Mouse (Mus musculus) cerebellum, adult 2 months (tissue): ENCODE results near the gene Atp5h. TPM values are rescaled to one million over a fixed set of nuclear protein-coding genes. Genes with fewer than 3 reads are reported as not detected.
A peak's percentile ranks its signal among the peaks of the same experiment; 100 is the strongest.

Experiments
- DNase-seq, 2 experiments: peaks; one replicate each; pipeline ENCODE4 v3.0.0; 2021
- H3K27ac ChIP-seq: fragments of 200-500 bp; 2 replicates; pipeline ENCODE4 v1.5.1; 2012; ENCODE audit warnings: low read length, control low read depth, inconsistent platforms; ENCODE audit not compliant: insufficient read depth
- H3K27me3 ChIP-seq: fragments of 200-500 bp; 2 replicates; pipeline ENCODE4 v1.6.1; 2012; ENCODE audit warnings: inconsistent platforms, mild to moderate bottlenecking, low read length, moderate library complexity; ENCODE audit not compliant: control insufficient read depth, insufficient read depth
- H3K4me1 ChIP-seq: fragments of 200-500 bp; 2 replicates; pipeline ENCODE4 v1.6.1; 2011; ENCODE audit warnings: low read length; ENCODE audit not compliant: control insufficient read depth, insufficient read depth
- H3K4me3 ChIP-seq: fragments of 200-500 bp; replicated peaks from 2 replicates; pipeline ENCODE3; 2011; ENCODE audit warnings: mild to moderate bottlenecking, low read depth, low read length, control low read depth; ENCODE audit not compliant: insufficient read depth
- CTCF ChIP-seq: fragments of 200-500 bp; IDR thresholded peaks from 2 replicates; pipeline ENCODE4 v1.5.1; 2011; ENCODE audit warnings: low read depth, mild to moderate bottlenecking, control low read depth, low read length, moderate library complexity, borderline replicate concordance; ENCODE audit not compliant: insufficient read depth
- POLR2A ChIP-seq: fragments of 200-500 bp; IDR thresholded peaks from 2 replicates; pipeline ENCODE4 v1.6.1; 2011; ENCODE audit warnings: low read length, control low read depth, borderline replicate concordance; ENCODE audit not compliant: insufficient read depth
- WGBS: fragments of 180-500 bp; shearing (Covaris S2); methylation state at CpG from one replicate; pipeline ENCODE4 v1.1.7; 2018; 5-methylcytosine and 5-hydroxymethylcytosine counted together
- polyA plus RNA-seq: library from polyadenylated mRNA; depleted of rRNA; stranded (reverse); fragments of >200 nt; gene quantifications from 2 replicates; pipeline ENCODE4 v1.2.3, GENCODE M21; 2012; rRNA removed

The Atp5h gene
- polyA plus RNA-seq: 899 and 972 TPM in 2 replicates

GRCm38 (mm10) chr11:115419531-115420237, at the start of gene Atp5h, which contains the start of gene Kctd2:
Gene Atp5h (minus strand): TSS chr11:115419962.
Gene Kctd2 (plus strand): TSS chr11:115420128.
- TF ChIP-seq CTCF: no peak
- peak; percentile 90 for TF ChIP-seq POLR2A
- Histone ChIP-seq H3K27ac (peak within 1 kb of the TSS; percentile 77), H3K4me1 (peaks cover 4% of the 10 kb centered on the region; the same call in 1 of the 2 replicates), H3K27me3 (no peaks in the 10 kb centered on the region), H3K4me3 (peak within 1 kb of the TSS; percentile 91)
- 1% methylated on average over 55 of the region's 56 CpGs for WGBS
- peak; percentile 95 to 98 for DNase-seq

GRCm38 (mm10) chr11:115467217-115467618, 47.5 kb upstream of the Atp5h start:
- no peak overlapping the region for H3K27ac ChIP-seq
- H3K4me1 ChIP-seq: peaks cover 5% of the 10 kb centered on the region; the same call in 1 of the 2 replicates
- no peak for TF ChIP-seq POLR2A
- TF ChIP-seq CTCF: no peak
- H3K4me3 ChIP-seq: no peak overlapping the region
- 63% methylated on average over 4 of the region's 4 CpGs for WGBS
- DNase-seq: no peak
- no peaks in the 10 kb centered on the region for H3K27me3 ChIP-seq

GRCm38 (mm10) chr11:115464851-115465250, 45.1 kb upstream of the Atp5h start:
- no peak for TF ChIP-seq POLR2A
- TF ChIP-seq CTCF: no peak
- Histone ChIP-seq H3K27me3 (no peaks in the 10 kb centered on the region), H3K4me3 (no peak overlapping the region), H3K27ac (no peak overlapping the region), H3K4me1 (peaks cover 9% of the 10 kb centered on the region; the same call in 1 of the 2 replicates)
- no peak for DNase-seq
- WGBS: 86% methylated on average over 8 of the region's 8 CpGs

- no peak for TF ChIP-seq POLR2A
- TF ChIP-seq CTCF: no peak
- no peaks in the 10 kb centered on the region for H3K27me3 ChIP-seq
- DNase-seq: no peak
- no peak overlapping the region for H3K4me3 ChIP-seq
- peaks cover 9% of the 10 kb centered on the region; the same call in 1 of the 2 replicates for H3K4me1 ChIP-seq
- H3K27ac ChIP-seq: no peak overlapping the region
- WGBS: 81% methylated on average over 11 of the region's 11 CpGs
Observed at GRCm38 (mm10) chr11:115463397-115463796, 43.6 kb upstream of the Atp5h start.

GRCm38 (mm10) chr11:115462243-115462891, 42.6 kb upstream of the Atp5h start, which contains the start of gene Slc16a5:
Gene Slc16a5 (plus strand): TSS chr11:115462474.
- Histone ChIP-seq H3K4me1 (peaks cover 9% of the 10 kb centered on the region; the same call in 1 of the 2 replicates), H3K27me3 (no peaks in the 10 kb centered on the region), H3K4me3 (no peak within 1 kb of the TSS), H3K27ac (no peak within 1 kb of the TSS)
- 58% methylated on average over 16 of the region's 16 CpGs for WGBS
- no peak for DNase-seq
- no peak for TF ChIP-seq CTCF
- TF ChIP-seq POLR2A: no peak

GRCm38 (mm10) chr11:115461846-115462242, 42.1 kb upstream of the Atp5h start:
- WGBS: 51% methylated on average over 5 of the region's 5 CpGs
- TF ChIP-seq CTCF (no peak), POLR2A (no peak)

GRCm38 (mm10) chr11:115460976-115461375, 41.2 kb upstream of the Atp5h start:
- DNase-seq: no peak
- WGBS: 56% methylated on average over 8 of the region's 8 CpGs

More at GRCm38 (mm10) chr11:115461846-115462242, 42.1 kb upstream of the Atp5h start:
- Histone ChIP-seq H3K4me1 (peaks cover 9% of the 10 kb centered on the region; the same call in 1 of the 2 replicates), H3K27ac (no peak overlapping the region), H3K4me3 (no peak overlapping the region), H3K27me3 (no peaks in the 10 kb centered on the region)
- DNase-seq: no peak

GRCm38 (mm10) chr11:115457405-115457804, 37.6 kb upstream of the Atp5h start:
- no peaks in the 10 kb centered on the region for H3K27me3 ChIP-seq
- DNase-seq: no peak
- TF ChIP-seq POLR2A (no peak), CTCF (no peak)
- H3K4me1 ChIP-seq: peaks cover 6% of the 10 kb centered on the region
- WGBS: 27% methylated on average over 6 of the region's 6 CpGs
- H3K27ac ChIP-seq: no peak overlapping the region
- no peak overlapping the region for H3K4me3 ChIP-seq

More at GRCm38 (mm10) chr11:115460976-115461375, 41.2 kb upstream of the Atp5h start:
- H3K27me3 ChIP-seq: no peaks in the 10 kb centered on the region
- H3K4me3 ChIP-seq: no peak overlapping the region
- no peak overlapping the region for H3K27ac ChIP-seq
- peaks cover 9% of the 10 kb centered on the region; the same call in 1 of the 2 replicates for H3K4me1 ChIP-seq
- TF ChIP-seq CTCF (no peak), POLR2A (no peak)
